Mouse (Mus musculus) bone marrow, adult 2 months (tissue): Measurements from ENCODE around the gene Armc12.

ENCODE experiments used
- CTCF ChIP-seq: fragments of 200-500 bp; IDR thresholded peaks from 2 replicates; pipeline ENCODE4 v1.5.1; 2011; ENCODE audit warnings: low read length, control low read depth; ENCODE audit not compliant: control insufficient read depth, insufficient read depth
- POLR2A ChIP-seq: fragments of 200-500 bp; IDR thresholded peaks from 2 replicates; pipeline ENCODE4 v1.6.1; 2011; ENCODE audit warnings: low read depth, mild to moderate bottlenecking, control low read depth, low read length, borderline replicate concordance; ENCODE audit not compliant: control insufficient read depth

- no peak for TF ChIP-seq CTCF
- TF ChIP-seq POLR2A, result no peak
Observed at GRCm38 (mm10) chr17:28557772-28558171, 27.2 kb downstream of the Armc12 start.
